Mouse (Mus musculus) CD8-positive naive resting alpha-beta T cell, adult 2 months (primary cell): ENCODE data around the gene D11Wsu47e.

Source experiments
- DNase-seq, 2 experiments: peaks; one replicate each; pipeline ENCODE4 v3.0.0; 2022; ENCODE audit warnings: low read depth in 2 of 2, low spot score in 2 of 2

The D11Wsu47e gene

GRCm38 (mm10) chr11:113699643-113700042 is 15.4 kb downstream of the D11Wsu47e start:
- DNase-seq: no peak

- DNase-seq: peak; percentile 63 to 67
These were observed 19.5 kb downstream of the D11Wsu47e start for GRCm38 (mm10) chr11:113703758-113704157.

- DNase-seq: no peak
These were observed 21.9 kb downstream of the D11Wsu47e start for GRCm38 (mm10) chr11:113705966-113706652.

GRCm38 (mm10) chr11:113708629-113709213 is 24.5 kb downstream of the D11Wsu47e start:
- DNase-seq: no peak

GRCm38 (mm10) chr11:113709272-113709671 is 25.1 kb downstream of the D11Wsu47e start:
- no peak for DNase-seq

GRCm38 (mm10) chr11:113709731-113710256 is 25.6 kb downstream of the D11Wsu47e start, which contains the start of gene Cpsf4l:
Gene Cpsf4l, minus strand, starts transcription at chr11:113710017.
- no peak for DNase-seq

- no peak for DNase-seq
These were observed 26.1 kb downstream of the D11Wsu47e start for GRCm38 (mm10) chr11:113710257-113710777.

GRCm38 (mm10) chr11:113711061-113711460 is 26.8 kb downstream of the D11Wsu47e start:
- no peak for DNase-seq

- DNase-seq: no peak
These were observed 31.0 kb downstream of the D11Wsu47e start for GRCm38 (mm10) chr11:113715078-113715674.

- DNase-seq: no peak
These were observed 31.9 kb downstream of the D11Wsu47e start for GRCm38 (mm10) chr11:113716132-113716531.

GRCm38 (mm10) chr11:113717767-113718424 is 33.7 kb downstream of the D11Wsu47e start:
- no peak for DNase-seq

GRCm38 (mm10) chr11:113722405-113723090 is 38.3 kb downstream of the D11Wsu47e start:
- DNase-seq: no peak

- DNase-seq: no peak
These were observed 41.2 kb downstream of the D11Wsu47e start for GRCm38 (mm10) chr11:113725235-113726048.

- DNase-seq: no peak
These were observed 43.0 kb downstream of the D11Wsu47e start for GRCm38 (mm10) chr11:113726994-113727888.

GRCm38 (mm10) chr11:113727992-113728391 is 43.8 kb downstream of the D11Wsu47e start:
- DNase-seq: no peak

GRCm38 (mm10) chr11:113729239-113729638 is 45.0 kb downstream of the D11Wsu47e start:
- no peak for DNase-seq

- DNase-seq: no peak
These were observed 45.7 kb downstream of the D11Wsu47e start for GRCm38 (mm10) chr11:113729917-113730316.

GRCm38 (mm10) chr11:113730879-113731278 is 46.7 kb downstream of the D11Wsu47e start:
- DNase-seq: no peak
